In genomic region chr8:82972812-82973211, GRCm38 (mm10) we compare ENCODE assay signal across 19 mouse cellular contexts.
DNase-seq lines count a peak whose midpoint lies in the region; ATAC-seq and TF ChIP-seq lines count a peak whose summit lies in the region.
"Had no signal": no experiment of that assay in that cellular context is flagged by ENCODE, and none has a peak within 500 bp of the region (broad histone marks: within the 10 kb centered on the region; RNA-seq: fewer than 3 reads in every experiment).

No protein-coding gene starts in this region.

- H3K27me3 ChIP-seq in forebrain, embryonic 16.5 days (replicated peaks; ENCODE audit: control insufficient read depth, insufficient read depth, low read length): no peaks in the 10 kb centered on the region
- no peaks in the 10 kb centered on the region for H3K27me3 ChIP-seq in forebrain, embryonic 12.5 days
- no peaks in the 10 kb centered on the region for H3K27me3 ChIP-seq in hindbrain, embryonic 16.5 days (replicated peaks; ENCODE audit: control insufficient read depth, insufficient read depth, low read length)
- no peaks in the 10 kb centered on the region for H3K27me3 ChIP-seq in hindbrain, postnatal 0 days (ENCODE audit: insufficient read depth, low read length)
- no peaks in the 10 kb centered on the region for H3K27me3 ChIP-seq in midbrain, embryonic 10.5 days (ENCODE audit: low read depth, poor library complexity, severe bottlenecking)
- no peaks in the 10 kb centered on the region for H3K27me3 ChIP-seq in midbrain, postnatal 0 days (ENCODE audit: insufficient read depth, low read length)
- no peaks in the 10 kb centered on the region for H3K27me3 ChIP-seq in midbrain, embryonic 13.5 days
- H3K27me3 ChIP-seq: embryonic facial prominence, embryonic 12.5 days; hindbrain, embryonic 12.5 days; liver, embryonic 15.5 days had no signal

- peak; percentile 47 for ATAC-seq in forebrain, embryonic 16.5 days
- ATAC-seq in forebrain, embryonic 12.5 days (ENCODE audit: low FRiP score): no peak
- ATAC-seq in hindbrain, embryonic 16.5 days: peak; percentile 37; the same call in 1 of the 2 replicates
- ATAC-seq in hindbrain, postnatal 0 days: no peak
- ATAC-seq in midbrain, postnatal 0 days (ENCODE audit: low FRiP score): no peak
- peak; percentile 43 for ATAC-seq in midbrain, embryonic 13.5 days
- ATAC-seq: CD4-positive, CD25-positive, alpha-beta regulatory T cell, adult 4 months had no signal

- no peaks in the 10 kb centered on the region for H3K36me3 ChIP-seq in forebrain, embryonic 16.5 days (ENCODE audit: control insufficient read depth, insufficient read depth)
- no peaks in the 10 kb centered on the region for H3K36me3 ChIP-seq in forebrain, embryonic 12.5 days (replicated peaks)
- H3K36me3 ChIP-seq in hindbrain, embryonic 16.5 days (ENCODE audit: control insufficient read depth, insufficient read depth, low read length): no peaks in the 10 kb centered on the region
- H3K36me3 ChIP-seq in hindbrain, postnatal 0 days (ENCODE audit: insufficient read depth, low read length): no peaks in the 10 kb centered on the region
- no peaks in the 10 kb centered on the region for H3K36me3 ChIP-seq in midbrain, embryonic 10.5 days
- no peaks in the 10 kb centered on the region for H3K36me3 ChIP-seq in midbrain, postnatal 0 days (ENCODE audit: insufficient read depth, low read length)
- no peaks in the 10 kb centered on the region for H3K36me3 ChIP-seq in midbrain, embryonic 13.5 days
- H3K36me3 ChIP-seq: embryonic facial prominence, embryonic 12.5 days; G1E; hindbrain, embryonic 12.5 days; liver, embryonic 15.5 days had no signal

- H3K27ac ChIP-seq in forebrain, embryonic 16.5 days (ENCODE audit: low read length): no peak overlapping the region
- no peak overlapping the region for H3K27ac ChIP-seq in forebrain, embryonic 12.5 days
- no peak overlapping the region for H3K27ac ChIP-seq in hindbrain, embryonic 16.5 days (ENCODE audit: low read depth, low read length)
- H3K27ac ChIP-seq in hindbrain, postnatal 0 days: no peak overlapping the region
- peak overlapping the region; percentile 6; the same call in 1 of the 2 replicates for H3K27ac ChIP-seq in midbrain, embryonic 10.5 days (replicated peaks)
- no peak overlapping the region for H3K27ac ChIP-seq in midbrain, postnatal 0 days (ENCODE audit: low read depth, low read length)
- 0 out of 2 replicates have a peak overlapping the region, but pooled peaks have one; percentile 5 for H3K27ac ChIP-seq in midbrain, embryonic 13.5 days
- H3K27ac ChIP-seq: hindbrain, embryonic 12.5 days; liver, embryonic 15.5 days had no signal

- no peak overlapping the region for H3K4me2 ChIP-seq in forebrain, embryonic 16.5 days (ENCODE audit: low read length)
- H3K4me2 ChIP-seq in forebrain, embryonic 12.5 days: no peak overlapping the region
- H3K4me2 ChIP-seq in hindbrain, embryonic 16.5 days (ENCODE audit: low read length): no peak overlapping the region
- H3K4me2 ChIP-seq in hindbrain, postnatal 0 days (ENCODE audit: low read depth, low read length): no peak overlapping the region
- H3K4me2 ChIP-seq in midbrain, postnatal 0 days (ENCODE audit: low read depth, low read length, poor library complexity, severe bottlenecking): no peak overlapping the region
- H3K4me2 ChIP-seq in midbrain, embryonic 13.5 days (replicated peaks): no peak overlapping the region
- H3K4me2 ChIP-seq: embryonic facial prominence, embryonic 12.5 days; hindbrain, embryonic 12.5 days; liver, embryonic 15.5 days had no signal

- no peaks in the 10 kb centered on the region for H3K9me3 ChIP-seq in forebrain, embryonic 16.5 days (ENCODE audit: control insufficient read depth, low read length)
- no peaks in the 10 kb centered on the region for H3K9me3 ChIP-seq in forebrain, embryonic 12.5 days
- H3K9me3 ChIP-seq in hindbrain, embryonic 16.5 days (ENCODE audit: control insufficient read depth, low read length): no peaks in the 10 kb centered on the region
- no peaks in the 10 kb centered on the region for H3K9me3 ChIP-seq in hindbrain, postnatal 0 days (ENCODE audit: low read length)
- H3K9me3 ChIP-seq in midbrain, embryonic 10.5 days (replicated peaks): no peaks in the 10 kb centered on the region
- no peaks in the 10 kb centered on the region for H3K9me3 ChIP-seq in midbrain, postnatal 0 days (ENCODE audit: low read length)
- H3K9me3 ChIP-seq in midbrain, embryonic 13.5 days: no peaks in the 10 kb centered on the region
- H3K9me3 ChIP-seq: embryonic facial prominence, embryonic 12.5 days; G1E; hindbrain, embryonic 12.5 days; liver, embryonic 15.5 days had no signal

- no peak overlapping the region for H3K4me3 ChIP-seq in forebrain, embryonic 16.5 days (replicated peaks; ENCODE audit: low read length)
- no peak overlapping the region for H3K4me3 ChIP-seq in forebrain, embryonic 12.5 days (replicated peaks)
- no peak overlapping the region for H3K4me3 ChIP-seq in hindbrain, embryonic 16.5 days (ENCODE audit: low read length)
- H3K4me3 ChIP-seq in hindbrain, postnatal 0 days (ENCODE audit: low read length): no peak overlapping the region
- no peak overlapping the region for H3K4me3 ChIP-seq in midbrain, embryonic 10.5 days
- no peak overlapping the region for H3K4me3 ChIP-seq in midbrain, postnatal 0 days (ENCODE audit: low read depth, low read length)
- H3K4me3 ChIP-seq in midbrain, embryonic 13.5 days (replicated peaks): no peak overlapping the region
- H3K4me3 ChIP-seq: embryonic facial prominence, embryonic 12.5 days; hindbrain, embryonic 12.5 days; liver, embryonic 15.5 days had no signal

- no peak for DNase-seq in hindbrain, postnatal 0 days (ENCODE audit: low spot score)
- no peak for DNase-seq in midbrain, embryonic 10.5 days (ENCODE audit: low spot score)
- no peak for DNase-seq in midbrain, postnatal 0 days (ENCODE audit: low spot score)
- DNase-seq in right cerebral cortex, adult 18-20 months: no peak
- DNase-seq: cerebellum, adult 8-10 months; heart, postnatal 10 days; kidney, adult 8-10 months; lung, postnatal 14 days; spleen, adult 18-20 months; thymus, postnatal 14 days had no signal

- peaks cover 14% of the 10 kb centered on the region for H3K4me1 ChIP-seq in forebrain, embryonic 16.5 days (replicated peaks; ENCODE audit: control insufficient read depth, insufficient read depth, low read length)
- H3K4me1 ChIP-seq in forebrain, embryonic 12.5 days: peaks cover 18% of the 10 kb centered on the region; the same call in 1 of the 2 replicates
- no peaks in the 10 kb centered on the region; the same call in 1 of the 2 replicates for H3K4me1 ChIP-seq in hindbrain, embryonic 16.5 days (ENCODE audit: control insufficient read depth, insufficient read depth, low read depth, low read length)
- H3K4me1 ChIP-seq in hindbrain, postnatal 0 days (ENCODE audit: insufficient read depth, low read length): no peaks in the 10 kb centered on the region; the same call in 1 of the 2 replicates
- peaks cover 32% of the 10 kb centered on the region for H3K4me1 ChIP-seq in midbrain, embryonic 10.5 days
- H3K4me1 ChIP-seq in midbrain, postnatal 0 days (ENCODE audit: insufficient read depth, low read length): 0 out of 2 replicates have a peak, but pooled peaks cover 4% of the 10 kb centered on the region
- H3K4me1 ChIP-seq in midbrain, embryonic 13.5 days (replicated peaks): peaks cover 23% of the 10 kb centered on the region
- H3K4me1 ChIP-seq: liver, embryonic 15.5 days had no signal

- 66% methylated on average over 3 of the region's 3 CpGs for WGBS in forebrain, embryonic 16.5 days
- 78% methylated on average over 3 of the region's 3 CpGs for WGBS in forebrain, embryonic 12.5 days
- WGBS in hindbrain, embryonic 16.5 days: 69% methylated on average over 3 of the region's 3 CpGs
- WGBS in hindbrain, postnatal 0 days: 68% methylated on average over 3 of the region's 3 CpGs
- 84% methylated on average over 3 of the region's 3 CpGs for WGBS in midbrain, embryonic 10.5 days
- 66% methylated on average over 3 of the region's 3 CpGs for WGBS in midbrain, postnatal 0 days
- WGBS in midbrain, embryonic 13.5 days: 62% methylated on average over 3 of the region's 3 CpGs

- H3K9ac ChIP-seq in forebrain, embryonic 16.5 days (replicated peaks; ENCODE audit: low read depth, low read length): no peak overlapping the region
- H3K9ac ChIP-seq in forebrain, embryonic 12.5 days: no peak overlapping the region
- no peak overlapping the region for H3K9ac ChIP-seq in hindbrain, embryonic 16.5 days (ENCODE audit: low read depth, low read length)
- no peak overlapping the region for H3K9ac ChIP-seq in hindbrain, postnatal 0 days (replicated peaks; ENCODE audit: low read length)
- H3K9ac ChIP-seq in midbrain, postnatal 0 days (replicated peaks; ENCODE audit: low read length, poor library complexity, severe bottlenecking): no peak overlapping the region
- H3K9ac ChIP-seq in midbrain, embryonic 13.5 days (replicated peaks): no peak overlapping the region
- H3K9ac ChIP-seq: embryonic facial prominence, embryonic 12.5 days; hindbrain, embryonic 12.5 days; liver, embryonic 15.5 days had no signal

- no peak for TF ChIP-seq CTCF in hindbrain, postnatal 0 days (IDR thresholded peaks at IDR 0.05; ENCODE audit: low read depth)
- TF ChIP-seq CTCF in midbrain, postnatal 0 days (IDR thresholded peaks at IDR 0.05): no peak

Comparison
In these comparisons a context has a peak if more than half of its experiments do, and no peak if none do; other contexts are left out.
1. ATAC-seq: peak in forebrain, embryonic 16.5 days (single experiment), hindbrain, embryonic 16.5 days (single experiment) and midbrain, embryonic 13.5 days (single experiment); none in forebrain, embryonic 12.5 days (single experiment), hindbrain, postnatal 0 days (single experiment) and midbrain, postnatal 0 days (single experiment).
2. H3K27ac ChIP-seq: peak in midbrain, embryonic 10.5 days (single experiment) and midbrain, embryonic 13.5 days (single experiment); none in forebrain, embryonic 16.5 days (single experiment), forebrain, embryonic 12.5 days (single experiment), hindbrain, embryonic 16.5 days (single experiment), hindbrain, postnatal 0 days (single experiment) and midbrain, postnatal 0 days (single experiment).